Mouse (Mus musculus) embryonic facial prominence, embryonic 12.5 days (tissue): ENCODE data around the gene Trappc5. TPM values are rescaled to one million over a fixed set of nuclear protein-coding genes. Genes with fewer than 3 reads are reported as not detected.
A peak's percentile ranks its signal among the peaks of the same experiment; 100 is the strongest.

ENCODE experiments used
- ATAC-seq: fragments of 200-750 bp; cut with Nextera tagmentation; 2 replicates; pipeline ENCODE4 v1.8.0; 2017; ENCODE audit not compliant: insufficient number of reproducible peaks, insufficient read depth, low FRiP score, low TSS enrichment
- H3K27ac ChIP-seq: fragments of 300-500 bp; sonication (generic); 2 replicates; pipeline ENCODE4 v1.5.1; 2016; ENCODE audit warnings: mild to moderate bottlenecking
- H3K27me3 ChIP-seq: fragments of 300-500 bp; sonication (generic); 2 replicates; pipeline ENCODE4 v1.6.1; 2016; ENCODE audit warnings: mild to moderate bottlenecking, moderate library complexity
- H3K36me3 ChIP-seq: fragments of 300-500 bp; sonication (generic); 2 replicates; pipeline ENCODE4 v1.6.1; 2016; ENCODE audit warnings: mild to moderate bottlenecking
- H3K4me1 ChIP-seq: fragments of 300-500 bp; sonication (generic); 2 replicates; pipeline ENCODE4 v1.6.1; 2016
- H3K4me2 ChIP-seq: fragments of 300-500 bp; sonication (generic); replicated peaks from 2 replicates; pipeline ENCODE4 v1.6.1; 2016; ENCODE audit warnings: mild to moderate bottlenecking, moderate library complexity
- H3K4me3 ChIP-seq: fragments of 300-500 bp; sonication (generic); 2 replicates; pipeline ENCODE4 v1.5.1; 2016; ENCODE audit warnings: mild to moderate bottlenecking
- H3K9ac ChIP-seq: fragments of 300-500 bp; sonication (generic); 2 replicates; pipeline ENCODE4 v1.6.1; 2016; ENCODE audit warnings: mild to moderate bottlenecking, moderate library complexity
- H3K9me3 ChIP-seq: fragments of 300-500 bp; sonication (generic); 2 replicates; pipeline ENCODE4 v1.6.1; 2016; ENCODE audit warnings: mild to moderate bottlenecking, moderate library complexity
- WGBS: fragments of 180-500 bp; shearing (Covaris S2); methylation state at CpG from one replicate; pipeline ENCODE4 v1.1.7; 2016; 5-methylcytosine and 5-hydroxymethylcytosine counted together
- polyA plus RNA-seq: library from polyadenylated mRNA; unstranded; fragments of >200 nt; fragmentation: Nextera tagmentation; extraction: Ambion mirVana; gene quantifications from 2 replicates; pipeline ENCODE4 v1.2.1, GENCODE M21; 2016

Trappc5 gene
- polyA plus RNA-seq, 1 experiment from 2014 or later = 41.0 TPM

- WGBS = 76% methylated on average over 11 of the region's 11 CpGs
- no peak overlapping the region for H3K27ac ChIP-seq
- no peak for ATAC-seq
Measured at GRCm38 (mm10) chr8:3654726-3655508, 21.2 kb upstream of the Trappc5 start.

GRCm38 (mm10) chr8:3655526-3655925 lies 20.6 kb upstream of the Trappc5 start, which contains the start of gene Retn:
Gene Retn, plus strand, starts transcription at chr8:3655770.
- Histone ChIP-seq H3K27ac (no peak within 1 kb of the TSS), H3K36me3 (no peaks in the 10 kb centered on the region), H3K9me3 (no peaks in the 10 kb centered on the region), H3K4me1 (peaks cover 8% of the 10 kb centered on the region), H3K4me2 (no peak within 1 kb of the TSS), H3K27me3 (no peaks in the 10 kb centered on the region), H3K4me3 (no peak within 1 kb of the TSS), H3K9ac (no peak within 1 kb of the TSS)
- WGBS = 71% methylated on average over 3 of the region's 3 CpGs
- ATAC-seq = no peak

More at GRCm38 (mm10) chr8:3654726-3655508, 21.2 kb upstream of the Trappc5 start:
- Histone ChIP-seq H3K36me3 (no peaks in the 10 kb centered on the region), H3K27me3 (no peaks in the 10 kb centered on the region), H3K4me2 (no peak overlapping the region), H3K4me1 (peaks cover 8% of the 10 kb centered on the region), H3K9ac (no peak overlapping the region), H3K4me3 (no peak overlapping the region), H3K9me3 (no peaks in the 10 kb centered on the region)

- ATAC-seq = peak; percentile 38; the same call in 1 of the 2 replicates
- Histone ChIP-seq H3K27me3 (no peaks in the 10 kb centered on the region), H3K4me1 (peaks cover 8% of the 10 kb centered on the region), H3K9ac (0 out of 2 replicates have a peak overlapping the region, but pooled peaks have one; percentile 19), H3K4me2 (peak overlapping the region; percentile 17; the same call in 1 of the 2 replicates), H3K9me3 (no peaks in the 10 kb centered on the region), H3K27ac (no peak overlapping the region), H3K36me3 (no peaks in the 10 kb centered on the region), H3K4me3 (no peak overlapping the region)
- WGBS = 24% methylated on average over 7 of the region's 7 CpGs
Measured at GRCm38 (mm10) chr8:3656725-3657381, 19.2 kb upstream of the Trappc5 start.

GRCm38 (mm10) chr8:3660889-3661288 lies 15.2 kb upstream of the Trappc5 start:
- Histone ChIP-seq H3K9ac (no peak overlapping the region), H3K4me2 (no peak overlapping the region), H3K9me3 (no peaks in the 10 kb centered on the region), H3K4me1 (peaks cover 8% of the 10 kb centered on the region), H3K36me3 (no peaks in the 10 kb centered on the region), H3K27ac (no peak overlapping the region), H3K4me3 (no peak overlapping the region), H3K27me3 (no peaks in the 10 kb centered on the region)
- ATAC-seq = no peak
- 79% methylated on average over 8 of the region's 8 CpGs for WGBS

- WGBS = 59% methylated on average over 5 of the region's 5 CpGs
- Histone ChIP-seq H3K36me3 (no peaks in the 10 kb centered on the region), H3K27me3 (no peaks in the 10 kb centered on the region), H3K9ac (no peak overlapping the region), H3K4me3 (no peak overlapping the region), H3K4me2 (no peak overlapping the region), H3K4me1 (no peaks in the 10 kb centered on the region), H3K27ac (no peak overlapping the region), H3K9me3 (no peaks in the 10 kb centered on the region)
- ATAC-seq = no peak
Measured at GRCm38 (mm10) chr8:3664405-3664804, 11.7 kb upstream of the Trappc5 start.

GRCm38 (mm10) chr8:3665507-3665906 lies 10.6 kb upstream of the Trappc5 start, which contains the start of gene Mcemp1:
Gene Mcemp1, plus strand, starts transcription at chr8:3665754.
- no peaks in the 10 kb centered on the region for H3K4me1 ChIP-seq
- no peaks in the 10 kb centered on the region for H3K27me3 ChIP-seq
- WGBS = 63% methylated on average over 6 of the region's 6 CpGs
- no peak within 1 kb of the TSS for H3K4me2 ChIP-seq
- H3K27ac ChIP-seq = no peak within 1 kb of the TSS
- ATAC-seq = no peak
- no peak within 1 kb of the TSS for H3K9ac ChIP-seq
- H3K9me3 ChIP-seq = no peaks in the 10 kb centered on the region
- no peaks in the 10 kb centered on the region for H3K36me3 ChIP-seq
- H3K4me3 ChIP-seq = no peak within 1 kb of the TSS

GRCm38 (mm10) chr8:3670388-3670787 lies 5.7 kb upstream of the Trappc5 start:
- Histone ChIP-seq H3K4me2 (no peak overlapping the region), H3K4me3 (no peak overlapping the region), H3K4me1 (no peaks in the 10 kb centered on the region), H3K27me3 (no peaks in the 10 kb centered on the region), H3K36me3 (no peaks in the 10 kb centered on the region), H3K9ac (no peak overlapping the region), H3K9me3 (no peaks in the 10 kb centered on the region), H3K27ac (no peak overlapping the region)
- WGBS = 75% methylated on average over 2 of the region's 2 CpGs
- no peak for ATAC-seq

GRCm38 (mm10) chr8:3671980-3672491 lies 4.1 kb upstream of the Trappc5 start, which contains the start of gene Fcor:
Gene Fcor, minus strand, starts transcription at chr8:3672362.
- Histone ChIP-seq H3K27me3 (no peaks in the 10 kb centered on the region), H3K27ac (peak within 1 kb of the TSS; percentile 67), H3K4me3 (peak within 1 kb of the TSS; percentile 49), H3K9me3 (no peaks in the 10 kb centered on the region), H3K4me1 (no peaks in the 10 kb centered on the region), H3K4me2 (peak within 1 kb of the TSS; percentile 53), H3K36me3 (no peaks in the 10 kb centered on the region), H3K9ac (peak within 1 kb of the TSS; percentile 51)
- under 1% methylated on average over 23 of the region's 23 CpGs for WGBS
- ATAC-seq = peak; percentile 85

GRCm38 (mm10) chr8:3674671-3675070 lies 1.4 kb upstream of the Trappc5 start:
- no peaks in the 10 kb centered on the region for H3K9me3 ChIP-seq
- no peak overlapping the region for H3K4me3 ChIP-seq
- H3K4me1 ChIP-seq = peaks cover 3% of the 10 kb centered on the region; the same call in 1 of the 2 replicates
- H3K27me3 ChIP-seq = no peaks in the 10 kb centered on the region
- H3K36me3 ChIP-seq = peaks cover 9% of the 10 kb centered on the region
- H3K27ac ChIP-seq = no peak overlapping the region
- ATAC-seq = no peak
- H3K4me2 ChIP-seq = no peak overlapping the region
- WGBS = 52% methylated on average over 3 of the region's 3 CpGs
- no peak overlapping the region for H3K9ac ChIP-seq

- H3K4me1 ChIP-seq = peaks cover 3% of the 10 kb centered on the region; the same call in 1 of the 2 replicates
- H3K27ac ChIP-seq = peak overlapping the region; percentile 86
- peak overlapping the region; percentile 96 for H3K9ac ChIP-seq
- H3K27me3 ChIP-seq = no peaks in the 10 kb centered on the region
- ATAC-seq = no peak
- 5% methylated on average over 15 of the region's 15 CpGs for WGBS
- H3K36me3 ChIP-seq = peaks cover 26% of the 10 kb centered on the region
- H3K4me3 ChIP-seq = peak overlapping the region; percentile 82
- H3K9me3 ChIP-seq = no peaks in the 10 kb centered on the region
- H3K4me2 ChIP-seq = peak overlapping the region; percentile 77
Measured at GRCm38 (mm10) chr8:3676993-3677579, 987 bp downstream of the Trappc5 start.

- H3K4me3 ChIP-seq = no peak overlapping the region
- ATAC-seq = no peak
- no peak overlapping the region for H3K9ac ChIP-seq
- H3K9me3 ChIP-seq = no peaks in the 10 kb centered on the region
- WGBS = 94% methylated on average over 23 of the region's 23 CpGs
- no peak overlapping the region for H3K4me2 ChIP-seq
- H3K27ac ChIP-seq = no peak overlapping the region
- H3K27me3 ChIP-seq = no peaks in the 10 kb centered on the region
- H3K36me3 ChIP-seq = peaks cover 26% of the 10 kb centered on the region
- peaks cover 3% of the 10 kb centered on the region; the same call in 1 of the 2 replicates for H3K4me1 ChIP-seq
Measured at GRCm38 (mm10) chr8:3678831-3679230, 2.7 kb downstream of the Trappc5 start.
